Mouse (Mus musculus): ENCODE data around the gene Gm8660. TPM values are rescaled to one million over a fixed set of nuclear protein-coding genes. Genes with fewer than 3 reads are reported as not detected.
"Not testable (repeated sequence)": the region's sequence is repeated elsewhere in the genome, so short reads cannot be mapped to it uniquely, and the experiment has no call there.

The Gm8660 gene
- not detected for total RNA-seq (2021)
- long read RNA-seq, experiment 1 = 0 reads
- long read RNA-seq, experiment 2 = 0 reads

- DNase-seq; intact Hi-C loops (cut with DNase I): not testable (repeated sequence)
Measured at GRCm38 (mm10) chr7:22370939-22371338, at the start of gene Gm8660. TSS of gene Gm8660 (minus strand) at chr7:22371039.

- not testable (repeated sequence) for DNase-seq
Measured at GRCm38 (mm10) chr7:22413283-22413682, 42.4 kb upstream of the Gm8660 start, which contains the start of gene Vmn1r148. TSS of gene Vmn1r148 (plus strand) at chr7:22413583.

GRCm38 (mm10) chr7:22329617-22330016 lies 41.2 kb downstream of the Gm8660 start, which contains the start of gene Gm4187:
TSS of gene Gm4187 (minus strand) at chr7:22329717.
- intact Hi-C loops (cut with DNase I); DNase-seq: not testable (repeated sequence)

More at GRCm38 (mm10) chr7:22413283-22413682, 42.4 kb upstream of the Gm8660 start, which contains the start of gene Vmn1r148:
- intact Hi-C loops (cut with DNase I) = not testable (repeated sequence)

Other genes starting within 250 kb of the Gm8660 start
- not detected for gene Gm10666, start 236.3 kb downstream of the Gm8660 start, total RNA-seq (2021)
- gene Vmn1r142, start 207.0 kb downstream of the Gm8660 start, total RNA-seq (2021) = not detected
- gene Vmn1r143, start 181.7 kb downstream of the Gm8660 start, total RNA-seq (2021) = not detected
- not detected for gene Gm8653, start 169.8 kb downstream of the Gm8660 start, total RNA-seq (2021)
- not detected for gene Gm8453, start 141.6 kb downstream of the Gm8660 start, total RNA-seq (2021)
- gene Gm4187, start 41.3 kb downstream of the Gm8660 start, total RNA-seq (2021) = not detected
- gene Vmn1r148, start 42.5 kb upstream of the Gm8660 start, total RNA-seq (2021) = not detected
- gene Vmn1r149, start 67.2 kb upstream of the Gm8660 start, total RNA-seq (2021) = not detected
- gene Gm10665, start 93.0 kb upstream of the Gm8660 start, total RNA-seq (2021) = not detected
- gene Vmn1r151, start 128.6 kb upstream of the Gm8660 start, total RNA-seq (2021) = not detected
- gene Vmn1r152, start 151.9 kb upstream of the Gm8660 start, total RNA-seq (2021) = not detected
- not detected for gene Gm8677, start 163.8 kb upstream of the Gm8660 start, total RNA-seq (2021)
- not detected for gene Gm4201, start 194.3 kb upstream of the Gm8660 start, total RNA-seq (2021)
- gene Gm4565, start 217.1 kb upstream of the Gm8660 start, total RNA-seq (2021) = not detected